9 mouse cellular contexts compared by ENCODE assay signal in genomic region chr1:133491857-133492290, GRCm38 (mm10).
DNase-seq lines count a peak whose midpoint lies in the region; ATAC-seq and TF ChIP-seq lines count a peak whose summit lies in the region.
"Had no signal": no experiment of that assay in that cellular context is flagged by ENCODE, and none has a peak within 500 bp of the region (broad histone marks: within the 10 kb centered on the region; RNA-seq: fewer than 3 reads in every experiment).

No protein-coding gene starts in this region.

- H3K27ac ChIP-seq in liver, embryonic 11.5 days (ENCODE audit: low read depth, low read length): no peak overlapping the region
- peak overlapping the region; percentile 93 for H3K27ac ChIP-seq in forebrain, postnatal 0 days (ENCODE audit: low read depth, low read length)
- no peak overlapping the region for H3K27ac ChIP-seq in liver, embryonic 13.5 days
- H3K27ac ChIP-seq in stomach, embryonic 15.5 days: peak overlapping the region; percentile 68; the same call in 1 of the 2 replicates

- no peaks in the 10 kb centered on the region for H3K36me3 ChIP-seq in liver, embryonic 11.5 days (ENCODE audit: control insufficient read depth, insufficient read depth, low read length)
- H3K36me3 ChIP-seq in forebrain, postnatal 0 days (ENCODE audit: insufficient read depth): no peaks in the 10 kb centered on the region
- no peaks in the 10 kb centered on the region for H3K36me3 ChIP-seq in liver, embryonic 13.5 days
- H3K36me3 ChIP-seq in stomach, embryonic 15.5 days: no peaks in the 10 kb centered on the region

- H3K4me3 ChIP-seq in liver, embryonic 11.5 days (ENCODE audit: low read depth, low read length): no peak overlapping the region
- no peak overlapping the region for H3K4me3 ChIP-seq in forebrain, postnatal 0 days (ENCODE audit: low read depth, low read length)
- no peak overlapping the region for H3K4me3 ChIP-seq in liver, embryonic 13.5 days (replicated peaks)
- no peak overlapping the region for H3K4me3 ChIP-seq in stomach, embryonic 15.5 days (replicated peaks)

- H3K9me3 ChIP-seq in liver, embryonic 11.5 days (ENCODE audit: control insufficient read depth, low read length): no peaks in the 10 kb centered on the region
- no peaks in the 10 kb centered on the region for H3K9me3 ChIP-seq in forebrain, postnatal 0 days (ENCODE audit: low read length)
- H3K9me3 ChIP-seq in liver, embryonic 13.5 days (replicated peaks): no peaks in the 10 kb centered on the region
- H3K9me3 ChIP-seq in stomach, embryonic 15.5 days: no peaks in the 10 kb centered on the region

- H3K9ac ChIP-seq in liver, embryonic 11.5 days (ENCODE audit: low read depth, low read length): peak overlapping the region; percentile 47; the same call in 1 of the 2 replicates
- H3K9ac ChIP-seq in forebrain, postnatal 0 days: peak overlapping the region; percentile 69
- H3K9ac ChIP-seq in liver, embryonic 13.5 days: no peak overlapping the region
- H3K9ac ChIP-seq in stomach, embryonic 15.5 days: no peak overlapping the region

- peaks cover 11% of the 10 kb centered on the region for H3K4me1 ChIP-seq in liver, embryonic 11.5 days (replicated peaks; ENCODE audit: control insufficient read depth, insufficient read depth, low read length)
- H3K4me1 ChIP-seq in forebrain, postnatal 0 days (ENCODE audit: insufficient read depth): peaks cover 21% of the 10 kb centered on the region
- peaks cover 9% of the 10 kb centered on the region for H3K4me1 ChIP-seq in liver, embryonic 13.5 days (replicated peaks)
- peaks cover 21% of the 10 kb centered on the region for H3K4me1 ChIP-seq in stomach, embryonic 15.5 days

- ATAC-seq in liver, embryonic 11.5 days (replicated peaks; ENCODE audit: low FRiP score): no peak
- ATAC-seq in forebrain, postnatal 0 days: no peak
- ATAC-seq in liver, embryonic 13.5 days (ENCODE audit: low read depth): no peak
- ATAC-seq in stomach, embryonic 15.5 days (ENCODE audit: insufficient read depth, low FRiP score, low read depth): no peak
- ATAC-seq in monocyte, adult 5-6 weeks (replicated peaks; ENCODE audit: insufficient number of reproducible peaks, low FRiP score, low TSS enrichment, poor library complexity, severe bottlenecking): no peak
- ATAC-seq: Patski had no signal

- peak overlapping the region; percentile 80 for H3K4me2 ChIP-seq in liver, embryonic 11.5 days
- peak overlapping the region; percentile 73 for H3K4me2 ChIP-seq in forebrain, postnatal 0 days (ENCODE audit: low read depth)
- H3K4me2 ChIP-seq in liver, embryonic 13.5 days: peak overlapping the region; percentile 66; the same call in 1 of the 2 replicates
- H3K4me2 ChIP-seq in stomach, embryonic 15.5 days: peak overlapping the region; percentile 80

- no peaks in the 10 kb centered on the region for H3K27me3 ChIP-seq in liver, embryonic 11.5 days (replicated peaks; ENCODE audit: control insufficient read depth, insufficient read depth, low read length)
- H3K27me3 ChIP-seq in forebrain, postnatal 0 days (ENCODE audit: insufficient read depth, low read length): no peaks in the 10 kb centered on the region
- peaks cover 3% of the 10 kb centered on the region for H3K27me3 ChIP-seq in liver, embryonic 13.5 days
- no peaks in the 10 kb centered on the region for H3K27me3 ChIP-seq in stomach, embryonic 15.5 days (replicated peaks)
- H3K27me3 ChIP-seq: Patski had no signal

- DNase-seq in liver, embryonic 11.5 days (ENCODE audit: low spot score): no peak
- no peak for DNase-seq in liver
- no peak for DNase-seq in forebrain, postnatal 0 days
- DNase-seq in liver, embryonic 13.5 days: no peak
- no peak for DNase-seq in spleen, postnatal 36 days (ENCODE audit: low spot score in 2 of 2)
- no peak for DNase-seq in spleen, postnatal 10 days (ENCODE audit: low spot score in 2 of 2)

- WGBS in liver, embryonic 11.5 days: 19% methylated on average over 4 of the region's 4 CpGs
- 10% methylated on average over 4 of the region's 4 CpGs for WGBS in forebrain, postnatal 0 days
- WGBS in liver, embryonic 13.5 days (ENCODE audit: insufficient replicate concordance): 25% methylated on average over 4 of the region's 4 CpGs
- 24% methylated on average over 4 of the region's 4 CpGs for WGBS in stomach, embryonic 15.5 days

- peak; percentile 20; the same call in 1 of the 2 replicates for TF ChIP-seq CTCF in forebrain, postnatal 0 days (IDR thresholded peaks at IDR 0.05; ENCODE audit: low read depth)

Comparison
In these comparisons a context has a peak if more than half of its experiments do, and no peak if none do; other contexts are left out.
1. H3K9ac ChIP-seq: peak in liver, embryonic 11.5 days (single experiment) and forebrain, postnatal 0 days (single experiment); none in liver, embryonic 13.5 days (single experiment) and stomach, embryonic 15.5 days (single experiment).
2. H3K27ac ChIP-seq: peak in forebrain, postnatal 0 days (single experiment) and stomach, embryonic 15.5 days (single experiment); none in liver, embryonic 11.5 days (single experiment) and liver, embryonic 13.5 days (single experiment).
3. Peak in every context shown above with its lines, with median percentiles within 50 percentile points of each other: H3K4me2 ChIP-seq.